Mouse (Mus musculus) cerebellum, adult 2 months (tissue): Measurements from ENCODE around the gene Ubap1l.

ENCODE experiments used
- CTCF ChIP-seq: fragments of 200-500 bp; IDR thresholded peaks from 2 replicates; pipeline ENCODE4 v1.5.1; 2011; ENCODE audit warnings: low read depth, mild to moderate bottlenecking, control low read depth, low read length, moderate library complexity, borderline replicate concordance; ENCODE audit not compliant: insufficient read depth
- POLR2A ChIP-seq: fragments of 200-500 bp; IDR thresholded peaks from 2 replicates; pipeline ENCODE4 v1.6.1; 2011; ENCODE audit warnings: low read length, control low read depth, borderline replicate concordance; ENCODE audit not compliant: insufficient read depth

DNA sequence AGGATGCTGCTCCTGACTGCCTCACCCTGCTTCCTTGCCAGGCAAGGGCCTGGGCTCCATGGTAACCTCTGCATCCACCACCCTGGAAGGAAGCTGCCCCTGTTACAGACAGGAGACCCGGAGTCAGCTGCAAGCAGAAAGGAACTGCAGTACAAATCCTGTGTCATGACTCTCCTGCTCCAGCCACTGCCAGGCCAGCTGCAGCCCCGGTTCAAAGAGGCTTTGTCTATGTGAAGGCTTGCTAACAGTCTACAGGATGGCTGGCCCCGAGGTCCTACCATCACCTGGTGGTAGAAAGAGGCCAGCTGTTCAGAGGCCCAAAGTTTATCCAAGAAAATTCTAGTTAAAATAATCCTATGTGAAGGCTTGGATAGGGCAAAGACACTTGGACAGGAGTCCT is 50.5 kb downstream of the Ubap1l start:
- TF ChIP-seq POLR2A (no peak), CTCF (no peak)
